Mouse (Mus musculus): ENCODE measurements around the gene Cyp27a1.

GRCm38 (mm10) chr1:74713859-74714730, 721 bp downstream of the Cyp27a1 start:
- TF ChIP-seq CTCF (IDR thresholded peaks at IDR 0.05; ENCODE audit: low read depth, low read length), result no peak
- TF ChIP-seq POLR2A (IDR thresholded peaks at IDR 0.05; ENCODE audit: borderline replicate concordance, low read depth, low read length), result no peak
